Mouse (Mus musculus): ENCODE measurements around the gene Defb42.
A peak's percentile ranks its signal among the peaks of the same experiment; 100 is the strongest.

Defb42 gene

DNA sequence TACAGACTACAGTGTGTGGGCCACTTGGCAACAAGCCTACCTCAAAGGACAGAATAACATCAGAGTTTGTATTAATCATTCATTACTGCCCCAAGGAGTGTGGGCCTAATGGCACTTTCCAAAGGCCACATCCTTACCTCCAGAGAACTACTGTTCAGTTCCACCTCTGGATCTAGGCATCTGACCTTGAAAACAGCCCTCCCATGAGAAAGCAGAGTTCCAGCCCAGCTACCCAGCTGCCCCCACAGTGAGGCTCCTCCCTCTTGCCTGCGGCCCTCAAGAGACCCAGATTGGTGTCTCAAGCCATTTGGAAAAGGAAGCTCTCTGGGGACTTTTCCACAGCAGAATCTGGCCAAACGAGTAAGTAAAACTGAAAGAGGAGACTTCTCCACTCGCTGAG is at the start of gene Defb42:
TSS of gene Defb42 (plus strand) at position 301 of the 400 bp plus-strand sequence.
- no peak for DNase-seq (ENCODE audit: low spot score in 2 of 2)

GRCm38 (mm10) chr14:62997777-62998176 is 49.0 kb upstream of the Defb42 start, which contains the start of gene Defb47:
TSS of gene Defb47 (plus strand) at chr14:62998077.
- DNase-seq (ENCODE audit: low spot score in 2 of 2), result no peak

DNA sequence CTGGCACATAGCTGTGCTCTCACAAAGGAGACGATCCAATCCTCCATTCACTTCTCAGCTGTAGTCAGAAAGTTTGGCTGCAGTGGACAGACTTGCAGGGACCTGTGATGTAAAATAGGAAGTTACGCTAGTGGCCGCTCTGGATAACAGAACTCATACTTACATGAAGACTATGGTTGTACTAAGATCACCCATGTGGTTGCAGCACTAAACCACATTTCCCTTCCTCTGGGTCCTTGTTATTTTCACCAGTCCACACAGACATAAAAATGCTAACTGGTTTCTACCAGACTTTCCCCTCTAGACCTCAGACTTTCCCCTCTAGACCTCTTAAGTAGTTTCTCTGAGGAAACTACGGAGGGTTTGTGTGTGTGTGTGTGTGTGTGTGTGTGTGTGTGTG is 47.8 kb upstream of the Defb42 start:
- DNase-seq (ENCODE audit: low spot score in 2 of 2), result no peak

DNA sequence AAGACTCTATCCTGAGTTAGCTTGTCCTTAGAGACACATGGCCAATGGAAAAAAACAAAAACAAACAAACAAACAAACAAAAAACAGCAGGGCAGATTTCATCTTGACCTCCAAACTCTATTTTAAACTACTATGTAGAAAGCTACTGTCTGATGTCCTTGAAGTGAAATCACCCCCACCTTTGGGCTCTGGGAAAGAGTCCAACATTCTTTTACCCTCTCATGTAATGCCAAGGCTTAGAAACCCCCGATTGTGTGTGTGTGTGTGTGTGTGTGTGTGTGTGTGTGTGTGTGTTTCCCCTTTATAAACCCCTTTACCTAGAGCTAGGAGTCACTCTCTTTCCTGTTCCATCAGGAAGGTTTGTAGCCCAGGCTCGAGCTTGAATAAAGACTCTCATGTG is 44.2 kb upstream of the Defb42 start:
- DNase-seq (ENCODE audit: low spot score in 2 of 2), result no peak

- DNase-seq (ENCODE audit: low spot score in 2 of 2), result no peak
Observed at GRCm38 (mm10) chr14:63011471-63011870, 35.3 kb upstream of the Defb42 start, which contains the start of gene Defb43. TSS of gene Defb43 (plus strand) at chr14:63011771.

- no peak for DNase-seq (ENCODE audit: low spot score in 2 of 2)
Observed at GRCm38 (mm10) chr14:63013082-63013481, 33.7 kb upstream of the Defb42 start.

DNA sequence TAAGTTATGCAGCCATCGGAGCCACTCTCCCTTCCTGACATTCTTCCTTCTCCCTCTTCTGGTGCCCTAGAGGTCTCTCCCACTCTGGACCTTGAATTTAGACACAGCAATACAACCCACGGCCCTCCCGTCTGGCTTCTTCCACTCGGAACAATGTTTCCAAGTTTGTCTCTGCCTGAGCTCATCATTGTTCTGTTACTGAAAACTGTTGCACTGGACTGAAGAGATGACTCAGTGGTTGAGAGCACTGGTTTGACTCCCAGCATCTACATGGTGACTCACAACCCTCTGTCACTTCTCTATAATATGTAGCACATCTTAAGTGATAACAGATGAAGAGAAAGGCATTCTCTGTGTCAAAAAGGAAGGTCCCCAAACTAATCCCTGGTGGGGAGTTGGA is 32.1 kb upstream of the Defb42 start:
- no peak for DNase-seq (ENCODE audit: low spot score in 2 of 2)

- DNase-seq (ENCODE audit: low spot score in 2 of 2), result peak; percentile 33 to 41
Observed at GRCm38 (mm10) chr14:63020524-63021156, 26.2 kb upstream of the Defb42 start.

- no peak for DNase-seq (ENCODE audit: low spot score in 2 of 2)
Observed at GRCm38 (mm10) chr14:63049910-63050370, 3.1 kb downstream of the Defb42 start, which contains the start of gene Defb30. TSS of gene Defb30 (minus strand) at chr14:63049960.

DNA sequence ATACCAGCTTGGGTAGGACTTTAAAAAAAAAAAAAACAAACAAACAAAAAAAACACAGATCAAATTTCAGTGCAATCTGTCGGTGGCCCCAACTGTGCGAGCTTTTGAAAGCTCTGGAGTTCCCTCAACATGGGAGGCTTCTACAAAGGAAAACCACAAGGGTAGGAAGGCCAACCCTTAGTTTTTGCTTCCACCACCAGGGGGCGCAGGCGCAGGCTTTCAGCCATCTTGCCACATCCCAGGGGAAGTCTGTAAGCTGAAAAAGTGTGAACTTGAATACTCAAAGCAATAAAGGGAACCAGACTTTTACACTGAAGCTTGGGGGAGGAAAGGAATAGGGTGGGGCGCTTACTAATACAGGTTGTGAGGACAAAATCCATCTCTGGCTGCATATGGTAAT is 4.0 kb downstream of the Defb42 start:
- peak; percentile 29 to 44 for DNase-seq (ENCODE audit: low spot score in 2 of 2)

DNA sequence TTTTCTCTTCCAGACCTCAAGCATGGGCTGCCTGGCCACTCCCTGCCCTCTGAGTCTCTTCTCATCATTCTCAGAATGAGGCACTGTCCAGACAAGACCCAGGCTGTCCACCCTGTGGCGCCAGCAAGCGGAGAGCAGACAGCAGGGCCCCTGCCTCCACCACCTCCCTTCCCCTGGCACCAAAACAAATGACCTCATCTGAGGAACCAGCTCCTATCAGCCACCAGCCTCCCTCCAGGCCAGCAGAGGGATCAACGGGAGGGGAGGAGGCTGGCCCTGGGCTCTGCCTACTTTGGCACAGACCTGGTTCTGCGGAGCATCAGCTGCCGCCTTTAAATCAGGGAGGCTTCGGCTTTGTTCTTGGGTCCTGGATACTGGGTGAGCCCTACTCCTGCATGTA is 7.9 kb downstream of the Defb42 start:
- DNase-seq (ENCODE audit: low spot score in 2 of 2), result peak; percentile 12 to 16

- DNase-seq (ENCODE audit: low spot score in 2 of 2), result no peak
Observed at GRCm38 (mm10) chr14:63060361-63060760, 13.6 kb downstream of the Defb42 start.

GRCm38 (mm10) chr14:63062184-63062583 is 15.4 kb downstream of the Defb42 start:
- DNase-seq (ENCODE audit: low spot score in 2 of 2), result no peak

GRCm38 (mm10) chr14:63065391-63065790 is 18.6 kb downstream of the Defb42 start:
- DNase-seq (ENCODE audit: low spot score in 2 of 2), result no peak

DNA sequence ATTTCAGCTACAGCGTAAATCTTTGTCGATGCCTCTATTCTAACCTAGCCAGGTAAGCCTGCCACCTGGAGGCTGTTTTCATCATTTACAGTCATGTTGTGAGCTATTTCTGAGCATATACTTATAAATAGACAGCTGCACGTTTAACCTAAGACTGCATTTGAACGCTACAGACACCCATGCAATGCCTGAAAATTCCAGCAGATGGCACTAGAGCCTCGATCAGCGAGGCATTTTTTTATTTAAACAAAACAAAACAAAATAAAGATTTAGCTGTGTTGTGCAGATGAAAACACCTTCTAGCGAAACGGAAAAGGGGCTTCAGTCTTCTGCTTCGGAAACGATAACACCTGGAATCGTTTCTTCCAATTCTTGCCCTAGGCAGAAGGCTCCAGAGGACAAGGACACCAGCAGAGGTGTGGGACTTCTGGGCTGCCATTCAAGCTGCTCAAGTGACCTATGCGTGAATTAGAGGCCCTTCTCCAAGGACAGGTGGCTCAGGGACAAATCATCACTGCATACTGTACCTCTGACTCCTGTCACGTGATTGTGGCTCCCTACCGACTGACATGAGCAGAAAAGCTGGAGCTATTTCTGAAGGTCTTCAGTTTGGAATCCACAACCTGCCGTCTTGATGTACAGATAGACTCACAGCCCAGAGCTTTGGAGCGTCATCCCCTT is 20.0 kb downstream of the Defb42 start:
- DNase-seq (ENCODE audit: low spot score in 2 of 2), result peak; percentile 70 to 73

GRCm38 (mm10) chr14:63067708-63068107 is 20.9 kb downstream of the Defb42 start:
- DNase-seq (ENCODE audit: low spot score in 2 of 2), result no peak
